Mouse (Mus musculus): Measurements from ENCODE around the gene Klk1.
"Not testable (repeated sequence)": the region's sequence is repeated elsewhere in the genome, so short reads cannot be mapped to it uniquely, and the experiment has no call there.

The Klk1 gene

GRCm38 (mm10) chr7:44225076-44225475 is at the start of gene Klk1:
TSS of gene Klk1 (plus strand) at chr7:44225360.
- DNase-seq = no peak

- no peak for DNase-seq
Measured at GRCm38 (mm10) chr7:44179299-44180045, 45.7 kb upstream of the Klk1 start.

- DNase-seq = not testable (repeated sequence)
Measured at GRCm38 (mm10) chr7:44186516-44186915, 38.6 kb upstream of the Klk1 start.

- DNase-seq = not testable (repeated sequence)
Measured at GRCm38 (mm10) chr7:44187936-44188335, 37.2 kb upstream of the Klk1 start, which contains the start of gene Klk1b24. TSS of gene Klk1b24 (plus strand) at chr7:44188236.

GRCm38 (mm10) chr7:44193466-44193865 is 31.7 kb upstream of the Klk1 start:
- not testable (repeated sequence) for DNase-seq

- DNase-seq = no peak
Measured at GRCm38 (mm10) chr7:44197891-44198290, 27.3 kb upstream of the Klk1 start, which contains the start of gene Klk1b3. TSS of gene Klk1b3 (plus strand) at chr7:44198191.

GRCm38 (mm10) chr7:44207135-44207534 is 18.0 kb upstream of the Klk1 start, which contains the start of gene Klk1b4:
TSS of gene Klk1b4 (plus strand) at chr7:44207435.
- DNase-seq = not testable (repeated sequence)

GRCm38 (mm10) chr7:44208307-44208706 is 16.9 kb upstream of the Klk1 start:
- DNase-seq = no peak

- DNase-seq = no peak
Measured at GRCm38 (mm10) chr7:44215645-44216044, 9.5 kb upstream of the Klk1 start, which contains the start of gene Klk1b5. TSS of gene Klk1b5 (plus strand) at chr7:44215945.

- not testable (repeated sequence) for DNase-seq
Measured at GRCm38 (mm10) chr7:44221601-44222000, 3.6 kb upstream of the Klk1 start.

- not testable (repeated sequence) for DNase-seq
Measured at GRCm38 (mm10) chr7:44222335-44222734, 2.8 kb upstream of the Klk1 start.

GRCm38 (mm10) chr7:44235909-44236308 is 10.7 kb downstream of the Klk1 start, which contains the start of gene Gm36864:
TSS of gene Gm36864 (plus strand) at chr7:44236177.
- no peak for DNase-seq

- DNase-seq = no peak
Measured at GRCm38 (mm10) chr7:44239913-44240312, 14.8 kb downstream of the Klk1 start.

GRCm38 (mm10) chr7:44240712-44241111 is 15.6 kb downstream of the Klk1 start:
- DNase-seq = no peak

GRCm38 (mm10) chr7:44241163-44241562 is 16.0 kb downstream of the Klk1 start:
- DNase-seq = no peak

GRCm38 (mm10) chr7:44244080-44244479 is 18.9 kb downstream of the Klk1 start:
- DNase-seq = no peak

- DNase-seq = peak; percentile 87 to 95
Measured at GRCm38 (mm10) chr7:44246055-44246983, 21.2 kb downstream of the Klk1 start, which contains the start of the genes 1700028J19Rik and 2410002F23Rik. TSS of gene 1700028J19Rik (minus strand) at chr7:44246695. TSS of gene 2410002F23Rik (plus strand) at chr7:44246722.

- DNase-seq = peak in 1 of 2 experiments; percentile 48
Measured at GRCm38 (mm10) chr7:44246984-44247470, 21.9 kb downstream of the Klk1 start.

- no peak for DNase-seq
Measured at GRCm38 (mm10) chr7:44247971-44248370, 22.8 kb downstream of the Klk1 start.

- DNase-seq = no peak
Measured at GRCm38 (mm10) chr7:44249248-44249647, 24.1 kb downstream of the Klk1 start.

GRCm38 (mm10) chr7:44250732-44251275 is 25.6 kb downstream of the Klk1 start:
- not testable (repeated sequence) for DNase-seq

- no peak for DNase-seq
Measured at GRCm38 (mm10) chr7:44253023-44253616, 28.0 kb downstream of the Klk1 start.

All from cerebellum, adult 18-20 months (tissue).